Mouse (Mus musculus): ENCODE measurements around the gene Prkag1.

Prkag1 gene

GRCm38 (mm10) chr15:98793141-98793698 is 38.1 kb downstream of the Prkag1 start:
- DNase-seq (ENCODE audit: low spot score in 2 of 2), result no peak

DNA sequence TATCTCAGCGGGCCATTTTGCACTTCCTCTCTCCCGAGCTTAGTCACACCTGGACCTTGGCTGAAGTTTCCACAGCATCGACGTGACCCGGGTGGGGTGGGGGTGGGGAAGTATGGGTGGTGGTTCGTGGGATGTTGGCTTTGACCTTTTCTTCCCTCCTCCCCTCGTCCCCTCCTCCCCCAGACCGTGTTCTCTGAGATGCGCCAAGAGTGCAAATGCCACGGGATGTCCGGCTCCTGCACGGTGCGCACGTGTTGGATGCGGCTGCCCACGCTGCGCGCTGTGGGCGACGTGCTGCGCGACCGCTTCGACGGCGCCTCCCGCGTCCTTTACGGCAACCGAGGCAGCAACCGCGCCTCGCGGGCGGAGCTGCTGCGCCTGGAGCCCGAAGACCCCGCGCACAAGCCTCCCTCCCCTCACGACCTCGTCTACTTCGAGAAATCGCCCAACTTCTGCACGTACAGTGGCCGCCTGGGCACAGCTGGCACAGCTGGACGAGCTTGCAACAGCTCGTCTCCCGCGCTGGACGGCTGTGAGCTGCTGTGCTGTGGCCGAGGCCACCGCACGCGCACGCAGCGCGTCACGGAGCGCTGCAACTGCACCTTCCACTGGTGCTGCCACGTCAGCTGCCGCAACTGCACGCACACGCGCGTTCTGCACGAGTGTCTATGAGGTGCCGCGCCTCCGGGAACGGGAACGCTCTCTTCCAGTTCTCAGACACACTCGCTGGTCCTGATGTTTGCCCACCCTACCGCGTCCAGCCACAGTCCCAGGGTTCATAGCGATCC is 38.9 kb downstream of the Prkag1 start:
- no peak for DNase-seq (ENCODE audit: low spot score in 2 of 2)

GRCm38 (mm10) chr15:98791771-98792170 is 39.5 kb downstream of the Prkag1 start:
- DNase-seq (ENCODE audit: low spot score in 2 of 2), result no peak

DNA sequence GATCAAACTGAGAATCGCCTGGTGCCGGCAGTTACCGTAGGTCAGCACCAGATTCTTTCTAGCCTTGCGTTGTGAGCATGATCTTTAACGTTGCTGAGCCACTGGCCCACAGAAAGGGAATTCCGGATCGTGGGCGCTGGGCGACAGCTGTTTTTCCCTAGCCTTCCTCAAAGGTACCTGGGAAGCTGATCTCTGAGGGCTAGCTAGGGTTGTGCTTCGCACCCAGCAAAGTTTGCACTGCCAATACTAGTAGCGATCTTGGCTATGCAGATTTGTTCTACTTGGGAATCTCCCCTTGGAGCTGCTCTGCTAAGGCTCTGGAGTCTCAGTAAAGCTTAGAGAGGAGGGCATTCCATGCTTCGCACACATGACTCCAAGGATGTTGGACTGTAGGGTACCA is 40.1 kb downstream of the Prkag1 start:
- no peak for DNase-seq (ENCODE audit: low spot score in 2 of 2)

- no peak for DNase-seq (ENCODE audit: low spot score in 2 of 2)
Observed at GRCm38 (mm10) chr15:98790761-98791160, 40.6 kb downstream of the Prkag1 start.

- no peak for DNase-seq (ENCODE audit: low spot score in 2 of 2)
Observed at GRCm38 (mm10) chr15:98789661-98790535, 41.4 kb downstream of the Prkag1 start, which contains the start of gene Wnt1. Wnt1 (plus strand) TSS chr15:98789857.

DNA sequence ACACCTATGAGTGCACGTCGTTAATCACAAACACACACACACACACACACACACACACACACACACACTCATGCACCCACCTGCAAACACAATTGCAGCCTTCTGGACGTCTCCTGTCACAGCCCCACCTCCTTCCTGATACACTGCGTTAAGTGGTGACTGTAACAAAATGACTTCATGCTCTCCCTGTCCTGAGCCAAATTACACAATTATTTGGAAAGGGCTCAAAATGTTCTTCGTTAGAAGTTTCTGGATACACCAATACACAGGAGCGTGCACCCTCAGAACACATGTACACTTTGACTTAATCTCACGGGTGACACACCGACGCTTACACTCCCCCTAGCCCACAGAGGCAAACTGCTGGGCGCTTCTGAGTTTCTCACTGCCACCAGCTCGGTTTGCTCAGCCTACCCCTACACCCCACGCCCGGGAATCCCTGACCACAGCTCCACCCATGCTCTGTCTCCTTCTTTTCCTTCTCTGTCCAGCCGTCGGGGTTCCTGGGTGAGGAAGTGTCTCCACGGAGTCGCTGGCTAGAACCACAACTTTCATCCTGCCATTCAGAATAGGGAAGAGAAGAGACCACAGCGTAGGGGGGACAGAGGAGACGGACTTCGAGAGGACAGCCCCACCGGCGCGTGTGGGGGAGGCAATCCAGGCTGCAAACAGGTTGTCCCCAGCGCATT is 42.2 kb downstream of the Prkag1 start:
- DNase-seq (ENCODE audit: low spot score in 2 of 2), result no peak

DNA sequence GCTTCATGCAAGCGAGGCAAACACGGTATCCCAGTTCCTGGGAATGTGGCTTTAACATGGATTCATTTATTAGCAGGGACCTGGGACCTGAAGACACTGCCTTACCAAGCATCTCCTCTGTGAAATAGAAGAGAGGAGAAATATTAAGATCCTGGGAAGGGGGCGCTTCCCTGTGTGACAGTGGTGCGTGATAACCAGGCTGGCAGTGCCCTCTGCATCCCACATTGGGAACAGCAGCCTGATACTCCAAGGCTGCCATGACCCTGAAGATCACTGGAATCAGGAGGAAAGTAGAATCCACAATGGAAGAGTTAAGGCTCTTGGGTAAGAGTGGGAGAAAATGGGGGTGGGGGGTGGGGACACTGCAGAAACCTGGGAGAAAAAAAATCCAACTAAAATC is 43.4 kb downstream of the Prkag1 start:
- DNase-seq (ENCODE audit: low spot score in 2 of 2), result no peak

GRCm38 (mm10) chr15:98785744-98786143 is 45.6 kb downstream of the Prkag1 start:
- no peak for DNase-seq (ENCODE audit: low spot score in 2 of 2)

DNA sequence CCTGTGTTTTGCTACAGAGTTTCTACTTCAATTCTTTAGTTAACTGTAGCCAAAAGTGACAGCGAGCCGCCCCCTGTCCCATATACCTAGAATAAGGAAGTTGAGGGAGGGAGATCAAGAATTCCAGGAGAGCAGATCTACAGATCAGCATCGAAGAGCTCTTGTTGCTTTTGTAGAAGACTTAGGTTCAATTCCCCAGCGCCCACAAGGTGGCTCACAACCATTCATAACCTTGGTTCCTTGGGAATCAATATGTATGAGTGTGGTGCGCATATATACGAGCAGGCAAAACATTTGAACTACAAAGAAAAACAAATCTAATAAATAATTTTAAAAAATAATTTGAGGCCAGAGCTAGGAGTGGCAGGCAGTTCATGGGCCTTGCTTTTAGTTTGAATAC is 50.2 kb downstream of the Prkag1 start:
- DNase-seq (ENCODE audit: low spot score in 2 of 2), result no peak

DNA sequence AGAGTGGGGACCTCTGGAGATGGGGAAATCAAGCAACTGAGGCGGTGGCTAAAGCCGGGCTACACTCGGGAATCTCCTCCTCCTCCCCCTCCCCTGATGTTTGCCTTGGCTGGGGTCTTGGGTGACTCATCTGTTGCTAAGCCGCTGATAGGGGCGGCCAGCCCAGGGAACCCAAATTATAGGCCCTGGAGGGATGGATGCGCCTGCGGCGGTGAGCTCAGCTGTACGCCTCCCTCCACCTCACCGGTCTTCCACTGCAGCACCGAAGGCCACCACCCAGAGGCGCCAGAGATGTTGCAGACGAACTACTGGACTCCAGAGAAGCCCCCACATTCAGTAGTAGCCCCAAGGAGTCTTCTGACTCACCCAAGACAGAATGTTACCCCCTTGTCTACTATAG is 50.7 kb downstream of the Prkag1 start:
- no peak for DNase-seq (ENCODE audit: low spot score in 2 of 2)

DNA sequence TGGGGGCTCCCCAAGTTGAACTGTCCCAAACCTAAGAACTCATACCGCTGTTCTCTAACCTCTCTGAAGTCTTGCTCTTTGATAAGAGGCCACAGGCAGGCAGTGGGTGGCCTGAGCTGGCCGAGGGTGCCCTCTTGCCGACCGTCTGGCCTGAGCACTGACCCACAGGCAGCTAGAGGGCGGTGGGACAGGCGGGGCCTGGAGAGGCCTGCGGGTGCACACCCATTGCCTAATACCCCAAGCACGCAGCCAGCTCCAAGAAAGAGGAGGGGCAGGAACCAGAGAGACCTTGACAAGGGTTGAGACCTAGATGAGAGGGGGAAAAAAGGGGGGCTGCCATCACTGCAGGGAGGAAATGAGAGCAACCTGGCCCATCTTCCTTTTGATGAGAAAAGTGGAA is 51.2 kb downstream of the Prkag1 start:
- DNase-seq (ENCODE audit: low spot score in 2 of 2), result no peak

DNA sequence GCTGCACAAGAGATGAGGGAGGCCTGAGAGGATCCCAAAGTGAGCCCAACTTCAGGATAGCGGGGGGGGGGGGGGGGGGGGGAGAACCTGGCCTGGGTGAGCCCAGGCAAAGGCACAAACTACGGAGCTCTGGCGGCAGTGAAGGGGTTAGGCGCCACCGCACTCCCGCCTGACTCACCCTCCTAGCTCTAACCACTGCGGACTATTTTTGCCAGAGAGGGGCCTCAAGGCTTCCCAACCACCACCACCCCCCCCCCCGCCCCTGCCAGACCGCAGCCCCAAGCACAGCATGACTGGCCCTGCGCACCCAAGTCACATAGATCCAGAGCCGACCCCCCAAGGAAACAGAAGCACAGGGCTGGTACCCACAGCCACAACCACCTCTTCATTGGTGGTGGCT is 52.5 kb downstream of the Prkag1 start:
- no peak for DNase-seq (ENCODE audit: low spot score in 2 of 2)

DNA sequence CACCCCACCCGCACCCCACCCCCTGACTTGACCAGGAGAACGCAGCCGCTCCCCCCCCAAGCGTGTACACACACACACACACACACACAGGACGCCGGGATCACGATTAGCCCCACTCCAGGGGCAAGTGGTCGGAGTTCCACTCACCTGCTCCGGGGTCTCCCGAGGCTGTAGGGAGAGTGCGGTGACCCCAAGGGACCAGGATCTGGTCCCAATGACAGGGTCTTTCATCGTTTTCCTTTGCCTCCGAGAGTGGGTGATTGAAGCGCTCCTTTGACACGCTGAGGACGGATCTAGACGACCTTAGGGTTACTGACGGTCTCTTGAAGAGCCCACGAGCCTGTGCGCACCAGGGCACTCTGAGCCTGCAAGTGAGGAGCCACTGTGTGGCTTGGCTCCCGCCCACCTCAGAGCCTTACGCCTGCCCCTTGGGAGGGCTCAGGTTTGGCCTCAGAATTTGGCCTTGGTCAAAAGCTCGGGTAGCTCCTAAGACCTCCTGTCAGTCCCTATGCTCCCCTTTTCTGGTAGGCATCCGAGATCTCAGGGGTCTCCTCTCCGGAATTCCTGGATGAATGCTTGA is 53.0 kb downstream of the Prkag1 start:
- no peak for DNase-seq (ENCODE audit: low spot score in 2 of 2)

DNA sequence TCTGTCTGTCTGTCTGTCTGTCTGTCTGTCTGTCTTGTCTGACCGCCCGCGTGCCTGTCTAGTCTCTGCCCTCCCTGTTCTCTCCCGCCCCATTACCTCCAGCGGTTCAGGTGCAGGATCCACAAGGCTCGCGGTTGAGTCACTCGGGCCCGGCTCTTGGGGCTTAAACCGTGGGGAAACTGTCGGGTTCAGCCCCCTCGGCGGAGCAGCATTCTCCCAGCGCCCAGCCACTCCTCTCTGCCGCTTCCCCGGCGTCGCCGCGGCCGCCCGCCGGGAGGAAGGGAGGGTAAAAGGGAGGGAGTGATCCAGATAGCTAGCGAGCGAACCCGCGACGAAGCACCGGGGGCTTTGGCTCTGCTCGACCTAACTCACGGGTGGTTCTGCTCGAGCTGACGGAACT is 53.6 kb downstream of the Prkag1 start, which contains the start of gene Wnt10b:
TSS of gene Wnt10b (minus strand) at position 389 of the 400 bp plus-strand sequence.
- DNase-seq (ENCODE audit: low spot score in 2 of 2), result no peak

DNA sequence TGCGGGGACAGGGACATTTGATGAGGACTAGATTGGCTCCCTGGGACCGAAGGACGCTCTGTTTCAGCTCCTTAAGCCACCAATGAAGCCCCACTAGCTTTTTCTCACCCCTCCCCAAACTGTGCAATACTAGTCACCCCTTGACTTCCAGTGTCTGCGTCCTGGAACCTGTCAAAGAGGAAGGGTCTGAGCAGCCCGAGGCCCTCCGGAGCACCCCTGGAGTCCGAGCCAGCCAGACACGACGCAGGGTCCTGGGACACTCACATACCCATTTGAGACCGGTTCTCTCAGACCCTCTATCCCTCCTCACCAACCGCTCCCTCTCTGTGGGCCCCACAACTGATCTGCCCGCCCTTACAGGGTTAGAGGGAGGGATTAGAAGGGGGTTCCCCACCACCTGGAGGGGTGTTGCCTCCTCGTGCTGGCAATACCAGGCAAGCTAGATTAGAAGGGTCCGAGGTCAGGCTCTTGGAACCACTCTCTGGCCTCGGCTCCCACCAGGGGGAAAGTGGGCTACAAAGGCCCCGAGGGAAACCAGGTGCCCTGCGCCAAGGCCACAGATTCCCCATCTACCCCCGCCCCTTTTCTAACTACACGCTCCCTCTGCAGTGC is 54.2 kb downstream of the Prkag1 start:
- no peak for DNase-seq (ENCODE audit: low spot score in 2 of 2)

DNA sequence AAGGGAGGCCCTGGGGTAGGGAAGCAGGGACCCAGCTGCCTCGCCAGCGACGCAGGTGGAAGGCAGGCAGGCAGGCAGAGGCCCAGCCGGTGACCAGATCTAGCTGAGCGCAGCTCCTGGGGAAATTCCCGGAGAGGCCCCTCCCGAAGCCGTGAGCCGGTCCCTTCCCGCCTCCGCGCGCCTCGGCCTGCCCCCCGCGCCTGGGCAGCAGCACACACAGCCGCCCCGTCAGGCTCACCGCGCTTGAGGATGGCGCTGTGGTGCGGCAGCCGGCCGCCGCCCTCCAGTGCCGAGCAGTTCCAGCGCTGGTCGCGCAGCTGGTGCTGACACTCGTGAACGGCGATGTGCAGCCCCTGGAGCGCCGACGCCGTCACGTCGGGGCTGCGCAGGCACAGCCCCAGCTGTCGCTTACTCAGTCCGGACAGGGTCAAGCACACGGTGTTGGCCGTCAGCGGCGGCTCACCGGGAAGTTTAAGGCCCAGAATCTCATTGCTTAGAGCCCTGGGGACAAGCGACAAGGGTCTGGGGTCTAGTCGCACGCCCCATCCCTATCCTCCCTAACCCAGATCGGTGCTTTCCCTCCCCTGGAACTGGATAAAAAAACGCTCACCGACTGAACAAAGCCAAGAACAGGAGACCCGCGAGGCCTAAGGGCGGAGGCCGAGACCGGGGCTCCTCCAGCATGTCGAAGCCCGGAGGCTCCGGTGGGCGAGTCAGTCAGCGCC is 54.9 kb downstream of the Prkag1 start:
- DNase-seq (ENCODE audit: low spot score in 2 of 2), result no peak

DNA sequence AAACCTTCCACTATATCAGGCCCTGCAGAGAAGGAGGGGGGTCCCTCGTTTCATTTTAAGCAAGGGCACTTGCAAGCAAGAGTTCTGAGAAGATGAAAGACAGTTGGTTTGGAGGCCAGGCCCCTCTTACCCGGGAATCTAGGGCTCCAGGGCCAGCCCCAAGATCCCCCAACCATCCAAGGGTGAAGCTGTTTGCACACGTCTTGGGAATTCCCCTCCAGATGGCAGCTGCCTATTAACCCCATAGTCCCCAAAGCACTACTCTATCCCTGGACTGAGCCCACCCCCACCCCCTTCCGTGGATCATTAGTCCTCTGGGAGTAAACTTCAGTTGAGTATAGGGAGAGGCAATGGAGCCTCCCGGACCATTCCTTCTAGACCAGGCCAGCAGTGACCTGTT is 55.8 kb downstream of the Prkag1 start:
- DNase-seq (ENCODE audit: low spot score in 2 of 2), result no peak

GRCm38 (mm10) chr15:98774096-98774495 is 57.2 kb downstream of the Prkag1 start:
- DNase-seq (ENCODE audit: low spot score in 2 of 2), result no peak

DNA sequence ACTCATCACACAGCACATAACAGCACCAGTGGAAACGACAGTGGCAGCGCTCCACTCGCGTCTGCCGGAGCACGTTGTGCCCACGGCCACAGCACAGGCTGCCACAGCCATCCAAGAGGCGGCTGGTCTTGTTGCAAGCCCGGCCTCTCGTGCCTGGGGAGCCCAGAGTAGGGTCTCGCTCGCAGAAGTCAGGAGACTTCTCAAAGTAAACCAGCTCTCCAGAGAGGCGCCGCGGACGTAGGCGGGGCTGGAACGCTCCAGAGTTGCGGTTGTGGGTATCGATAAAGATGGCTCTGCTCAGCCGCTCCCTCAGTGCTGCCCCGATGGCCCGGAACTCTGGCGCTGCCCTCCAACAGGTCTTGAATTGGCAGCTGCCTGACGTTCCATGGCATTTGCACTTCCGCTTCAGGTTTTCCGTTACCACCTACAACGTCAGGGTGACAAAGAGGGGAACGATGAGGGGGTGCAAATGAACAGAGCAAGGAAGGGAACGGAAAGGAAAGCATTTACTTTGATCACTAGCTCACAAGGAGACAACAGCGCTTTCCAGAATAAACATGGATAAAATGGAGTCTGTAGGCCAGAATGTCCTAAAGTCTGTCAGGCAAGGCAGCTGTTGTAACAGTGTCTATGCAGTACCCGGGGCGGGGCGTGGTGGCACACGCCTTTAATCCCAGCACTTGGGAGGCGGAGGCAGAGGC is 58.7 kb downstream of the Prkag1 start:
- no peak for DNase-seq (ENCODE audit: low spot score in 2 of 2)
